Mouse (Mus musculus): ENCODE data around the gene Smpd1.

Smpd1 gene

GRCm38 (mm10) chr7:105554212-105554942 is at the start of gene Smpd1:
Gene Smpd1 (plus strand): TSS chr7:105554360.
- DNase-seq = peak; percentile 95

GRCm38 (mm10) chr7:105507257-105507656 is 46.9 kb upstream of the Smpd1 start:
- DNase-seq = no peak

GRCm38 (mm10) chr7:105510143-105510542 is 44.0 kb upstream of the Smpd1 start:
- no peak for DNase-seq

- DNase-seq = no peak
Observed at GRCm38 (mm10) chr7:105513845-105514291, 40.3 kb upstream of the Smpd1 start.

GRCm38 (mm10) chr7:105514561-105514960 is 39.6 kb upstream of the Smpd1 start:
- DNase-seq = no peak

GRCm38 (mm10) chr7:105515178-105515577 is 39.0 kb upstream of the Smpd1 start:
- DNase-seq = peak; percentile 69

GRCm38 (mm10) chr7:105516669-105517360 is 37.3 kb upstream of the Smpd1 start:
- peak; percentile 41 for DNase-seq

GRCm38 (mm10) chr7:105519336-105519735 is 34.8 kb upstream of the Smpd1 start:
- no peak for DNase-seq

GRCm38 (mm10) chr7:105519771-105520170 is 34.4 kb upstream of the Smpd1 start:
- DNase-seq = no peak

- DNase-seq = peak; percentile 69
Observed at GRCm38 (mm10) chr7:105520201-105520600, 34.0 kb upstream of the Smpd1 start.

GRCm38 (mm10) chr7:105524222-105524621 is 29.9 kb upstream of the Smpd1 start:
- no peak for DNase-seq

GRCm38 (mm10) chr7:105527306-105527937 is 26.7 kb upstream of the Smpd1 start:
- DNase-seq = peak; percentile 73

- DNase-seq = peak; percentile 36
Observed at GRCm38 (mm10) chr7:105528094-105528493, 26.1 kb upstream of the Smpd1 start.

GRCm38 (mm10) chr7:105534162-105534561 is 20.0 kb upstream of the Smpd1 start:
- DNase-seq = no peak

- DNase-seq = no peak
Observed at GRCm38 (mm10) chr7:105545986-105546385, 8.2 kb upstream of the Smpd1 start.

- no peak for DNase-seq
Observed at GRCm38 (mm10) chr7:105547970-105548369, 6.2 kb upstream of the Smpd1 start.

- DNase-seq = peak; percentile 37
Observed at GRCm38 (mm10) chr7:105549035-105549434, 5.1 kb upstream of the Smpd1 start.

GRCm38 (mm10) chr7:105553456-105554211 is 526 bp upstream of the Smpd1 start:
- DNase-seq = no peak

- DNase-seq = no peak
Observed at GRCm38 (mm10) chr7:105555571-105555970, 1.4 kb downstream of the Smpd1 start.

GRCm38 (mm10) chr7:105556406-105556805 is 2.2 kb downstream of the Smpd1 start:
- DNase-seq = no peak

- no peak for DNase-seq
Observed at GRCm38 (mm10) chr7:105557671-105558070, 3.5 kb downstream of the Smpd1 start.

GRCm38 (mm10) chr7:105559016-105559415 is 4.9 kb downstream of the Smpd1 start:
- no peak for DNase-seq

- DNase-seq = no peak
Observed at GRCm38 (mm10) chr7:105562317-105562716, 8.2 kb downstream of the Smpd1 start.

Data from kidney, postnatal 14 days (tissue).